Comparison of ENCODE assay signal across 23 mouse cellular contexts in the genomic region with DNA sequence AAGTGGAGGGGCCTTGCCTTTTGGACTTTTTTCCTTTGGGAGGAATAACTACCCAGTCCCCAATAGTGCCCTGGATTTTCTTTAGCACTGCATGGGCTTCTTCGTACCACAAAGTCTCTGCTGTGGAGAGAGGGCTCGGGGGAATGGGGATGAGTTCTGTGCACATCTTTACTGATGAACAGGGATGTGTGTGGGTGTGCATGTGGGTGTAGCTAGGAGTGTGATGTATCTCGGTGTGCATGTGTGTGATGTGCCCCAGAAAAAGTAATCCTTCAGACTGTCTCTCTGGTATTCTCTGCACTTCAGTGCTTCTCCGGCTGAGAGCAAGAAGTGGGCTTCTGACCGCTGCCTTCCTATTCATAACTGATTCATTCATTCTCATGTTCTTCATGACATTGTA. TPM values are rescaled to one million over a fixed set of nuclear protein-coding genes. Genes with fewer than 3 reads are reported as not detected.
DNase-seq lines count a peak whose midpoint lies in the region; ATAC-seq and TF ChIP-seq lines count a peak whose summit lies in the region.
"Had no signal": no experiment of that assay in that cellular context is flagged by ENCODE, and none has a peak within 500 bp of the region (broad histone marks: within the 10 kb centered on the region; RNA-seq: fewer than 3 reads in every experiment).

No protein-coding gene starts in this region.

- H3K4me2 ChIP-seq in forebrain, embryonic 15.5 days (replicated peaks), result no peak overlapping the region

- H3K4me3 ChIP-seq in forebrain, embryonic 10.5 days, result no peak overlapping the region
- no peak overlapping the region for H3K4me3 ChIP-seq in forebrain, embryonic 15.5 days
- no peak overlapping the region for H3K4me3 ChIP-seq in left cerebral cortex, adult 2 months
- peak overlapping the region; percentile 68 for H3K4me3 ChIP-seq in testis, adult 2 months (ENCODE audit: control insufficient read depth, low read depth, low read length)
- H3K4me3 ChIP-seq in kidney, adult 2 months (ENCODE audit: insufficient read depth, low read depth, low read length), result no peak overlapping the region

- H3K36me3 ChIP-seq in forebrain, embryonic 10.5 days (replicated peaks), result peaks cover 83% of the 10 kb centered on the region
- peaks cover 25% of the 10 kb centered on the region for H3K36me3 ChIP-seq in forebrain, embryonic 15.5 days
- H3K36me3 ChIP-seq in testis, adult 2 months (ENCODE audit: control insufficient read depth, insufficient read depth, low read length), result no peaks in the 10 kb centered on the region
- H3K36me3 ChIP-seq in kidney, adult 2 months (ENCODE audit: control insufficient read depth, insufficient read depth, low read length), result no peaks in the 10 kb centered on the region
- H3K36me3 ChIP-seq: embryonic facial prominence, embryonic 13.5 days; G1E; heart, embryonic 12.5 days; hindbrain, embryonic 10.5 days had no signal

- DNase-seq in forebrain, embryonic 10.5 days (ENCODE audit: extremely low spot score, low spot score), result no peak
- no peak for DNase-seq in left cerebral cortex, adult 2 months (ENCODE audit: extremely low spot score in 1 of 2, low spot score in 2 of 2)
- DNase-seq in left cerebral cortex, postnatal 10 days (ENCODE audit: extremely low spot score in 1 of 2, low spot score in 2 of 2), result no peak
- no peak for DNase-seq in testis, postnatal 14 days (ENCODE audit: low spot score)
- DNase-seq in kidney, adult 2 months, result no peak
- DNase-seq: adrenal gland, adult 8-10 months; adrenal gland, postnatal 36 days; B cell, adult 2 months; cerebellum, adult 11-12 months; cerebellum, adult 9-10 months; cerebellum, postnatal 25 days; gastrocnemius, adult 2 months; gastrocnemius, postnatal 25 days had no signal

- H3K27me3 ChIP-seq in forebrain, embryonic 10.5 days (ENCODE audit: poor library complexity, severe bottlenecking), result peaks cover 88% of the 10 kb centered on the region
- H3K27me3 ChIP-seq in forebrain, embryonic 15.5 days, result no peaks in the 10 kb centered on the region
- H3K27me3 ChIP-seq in testis, adult 2 months (ENCODE audit: control insufficient read depth, insufficient read depth, low read length), result no peaks in the 10 kb centered on the region
- H3K27me3 ChIP-seq in kidney, adult 2 months (replicated peaks; ENCODE audit: control insufficient read depth, insufficient read depth, low read length), result 0 out of 2 replicates have a peak, but pooled peaks cover 2% of the 10 kb centered on the region

- TF ChIP-seq POLR2A in testis, adult 2 months (IDR thresholded peaks at IDR 0.05; ENCODE audit: control insufficient read depth, low read depth, low read length), result no peak
- no peak for TF ChIP-seq POLR2A in kidney, adult 2 months (IDR thresholded peaks at IDR 0.05; ENCODE audit: low read depth, low read length)

- H3K9me3 ChIP-seq in forebrain, embryonic 10.5 days, result no peaks in the 10 kb centered on the region
- H3K9me3 ChIP-seq in forebrain, embryonic 15.5 days, result no peaks in the 10 kb centered on the region
- H3K9me3 ChIP-seq: embryonic facial prominence, embryonic 13.5 days; G1E; heart, embryonic 12.5 days; hindbrain, embryonic 10.5 days had no signal

- H3K27ac ChIP-seq in forebrain, embryonic 10.5 days, result 0 out of 2 replicates have a peak overlapping the region, but pooled peaks have one; percentile 67
- no peak overlapping the region; the same call in 1 of the 2 replicates for H3K27ac ChIP-seq in forebrain, embryonic 15.5 days (replicated peaks)
- H3K27ac ChIP-seq in left cerebral cortex, adult 2 months, result peak overlapping the region; percentile 57
- H3K27ac ChIP-seq in testis, adult 2 months (ENCODE audit: control insufficient read depth, insufficient read depth, low read depth, low read length), result no peak overlapping the region
- H3K27ac ChIP-seq in kidney, adult 2 months (ENCODE audit: insufficient read depth, low read depth, low read length), result no peak overlapping the region
- H3K27ac ChIP-seq: embryonic facial prominence, embryonic 13.5 days; hindbrain, embryonic 10.5 days; hindbrain, embryonic 14.5 days had no signal

- intact Hi-C loops in left cerebral cortex, adult 2 months (cut with DNase I), result no loop called here
- intact Hi-C loops in left cerebral cortex, postnatal 10 days (cut with DNase I), result no loop called here

- no peak for TF ChIP-seq CTCF in left cerebral cortex, adult 2 months (IDR thresholded peaks at IDR 0.05)
- no peak for TF ChIP-seq CTCF in testis, adult 2 months (IDR thresholded peaks at IDR 0.05; ENCODE audit: control insufficient read depth, insufficient read depth, insufficient replicate concordance, low read depth, low read length)
- TF ChIP-seq CTCF in kidney, adult 2 months (conservative IDR thresholded peaks at IDR 0.05; ENCODE audit: insufficient read depth, insufficient read length, low read depth, low read length), result no peak

- peaks cover 49% of the 10 kb centered on the region for H3K4me1 ChIP-seq in forebrain, embryonic 10.5 days
- peaks cover 23% of the 10 kb centered on the region for H3K4me1 ChIP-seq in forebrain, embryonic 15.5 days
- H3K4me1 ChIP-seq in testis, adult 2 months (ENCODE audit: control insufficient read depth, insufficient read depth, low read length), result peaks cover 6% of the 10 kb centered on the region
- H3K4me1 ChIP-seq in kidney, adult 2 months (ENCODE audit: control insufficient read depth, insufficient read depth, low read length), result no peaks in the 10 kb centered on the region

- no peak overlapping the region for H3K9ac ChIP-seq in forebrain, embryonic 15.5 days (replicated peaks)
- H3K9ac ChIP-seq: embryonic facial prominence, embryonic 13.5 days; heart, embryonic 12.5 days; hindbrain, embryonic 14.5 days had no signal

- WGBS in forebrain, embryonic 10.5 days, result 78% methylated on average over 5 of the region's 5 CpGs
- 68% methylated on average over 5 of the region's 5 CpGs for WGBS in forebrain, embryonic 15.5 days
- WGBS in kidney, adult 2 months, result 76% methylated on average over 5 of the region's 5 CpGs

- no peak for ATAC-seq in forebrain, embryonic 15.5 days (replicated peaks)

RNA-seq across cellular contexts. Expression of a gene that starts 28.8 kb away (rescaled TPM):
- 108 and 115 TPM in 2 replicates for polyA plus RNA-seq in forebrain, embryonic 10.5 days (2016; fragmentation: Nextera tagmentation; extraction: Ambion mirVana)
- 91.0 and 111 TPM in 2 replicates for polyA plus RNA-seq in forebrain, embryonic 15.5 days (2015; fragmentation: Nextera tagmentation; extraction: Ambion mirVana)
- 10 to 100 TPM; 83.9 to 88.2 TPM for total RNA-seq in left cerebral cortex, adult 2 months (2021)
- 10 to 100 TPM; 76.1 to 77.7 TPM for total RNA-seq in left cerebral cortex, postnatal 10 days (2021)
- 1.0 and 1.3 TPM in 2 replicates for polyA plus RNA-seq in testis, adult 2 months (2012; rRNA removed)
- 0.08 and 0.10 TPM in 2 replicates for polyA plus RNA-seq in kidney, adult 2 months (2012; rRNA removed)
- total RNA-seq: adrenal gland, adult 8-10 months; adrenal gland, postnatal 36 days; granulocyte monocyte progenitor cell, adult 5-6 weeks had no signal
- polyA plus RNA-seq: CD4-positive, CD25-positive, alpha-beta regulatory T cell, adult 4 months; heart, embryonic 16.5 days had no signal

Comparison
In these comparisons a context has a peak if more than half of its experiments do, and no peak if none do; other contexts are left out.
1. H3K27ac ChIP-seq: peak in forebrain, embryonic 10.5 days (single experiment) and left cerebral cortex, adult 2 months (single experiment); none in forebrain, embryonic 15.5 days (single experiment), testis, adult 2 months (single experiment) and kidney, adult 2 months (single experiment).
2. RNA of a gene that starts 28.8 kb away (polyA plus RNA-seq): 108 to 115 TPM in forebrain, embryonic 10.5 days and 91.0 to 111 TPM in forebrain, embryonic 15.5 days; 1.0 to 1.3 TPM in testis, adult 2 months and 0.08 to 0.10 TPM in kidney, adult 2 months; every median in the first group is over 10 times any median in the second.